Mouse (Mus musculus) ovary, postnatal 10 days (tissue): ENCODE measurements around the gene Nol4l.

Source experiments
- DNase-seq: peaks from one replicate; pipeline ENCODE4 v3.0.0; 2022; ENCODE audit warnings: low spot score

The Nol4l gene

DNA sequence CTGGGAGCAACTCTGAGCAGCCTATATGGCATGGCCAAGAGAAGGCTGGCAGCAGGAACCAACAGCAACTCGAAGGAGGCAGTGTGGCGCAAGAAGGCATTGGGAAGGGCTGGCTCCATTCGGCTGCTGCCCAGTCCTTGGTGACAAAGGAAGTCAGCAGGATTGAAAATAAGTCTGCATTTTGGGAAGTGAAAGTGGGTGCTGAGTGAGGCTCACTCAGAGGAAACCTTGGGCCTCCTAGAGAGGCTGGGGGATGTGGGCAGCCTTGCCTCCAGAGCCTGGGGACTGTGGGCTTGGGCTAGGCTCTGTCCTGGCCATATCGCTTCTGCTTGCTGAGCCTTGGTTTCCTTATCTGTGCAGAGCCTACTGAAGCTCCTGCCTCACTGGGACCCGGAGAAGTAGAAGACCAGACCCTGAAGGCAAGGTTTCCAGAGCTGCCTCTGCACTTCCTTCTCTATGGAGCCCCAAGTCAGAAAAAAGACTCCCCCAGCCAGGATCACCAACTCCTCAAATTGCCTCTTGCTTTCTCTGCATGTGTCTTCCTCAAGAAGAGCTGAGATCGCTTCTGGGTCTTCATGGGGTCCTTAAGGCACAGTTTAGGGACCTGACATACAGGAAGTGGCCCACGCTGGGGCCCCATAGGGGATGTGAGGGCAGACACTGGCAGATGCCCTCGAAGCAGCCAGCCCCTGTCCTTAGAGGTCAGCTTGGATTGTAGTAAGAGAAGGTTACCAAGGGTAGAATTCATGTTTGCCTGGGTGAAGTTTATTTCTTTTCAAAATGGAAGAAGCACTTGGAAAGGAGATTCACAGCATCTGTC is 14.3 kb upstream of the Nol4l start:
- DNase-seq = no peak

DNA sequence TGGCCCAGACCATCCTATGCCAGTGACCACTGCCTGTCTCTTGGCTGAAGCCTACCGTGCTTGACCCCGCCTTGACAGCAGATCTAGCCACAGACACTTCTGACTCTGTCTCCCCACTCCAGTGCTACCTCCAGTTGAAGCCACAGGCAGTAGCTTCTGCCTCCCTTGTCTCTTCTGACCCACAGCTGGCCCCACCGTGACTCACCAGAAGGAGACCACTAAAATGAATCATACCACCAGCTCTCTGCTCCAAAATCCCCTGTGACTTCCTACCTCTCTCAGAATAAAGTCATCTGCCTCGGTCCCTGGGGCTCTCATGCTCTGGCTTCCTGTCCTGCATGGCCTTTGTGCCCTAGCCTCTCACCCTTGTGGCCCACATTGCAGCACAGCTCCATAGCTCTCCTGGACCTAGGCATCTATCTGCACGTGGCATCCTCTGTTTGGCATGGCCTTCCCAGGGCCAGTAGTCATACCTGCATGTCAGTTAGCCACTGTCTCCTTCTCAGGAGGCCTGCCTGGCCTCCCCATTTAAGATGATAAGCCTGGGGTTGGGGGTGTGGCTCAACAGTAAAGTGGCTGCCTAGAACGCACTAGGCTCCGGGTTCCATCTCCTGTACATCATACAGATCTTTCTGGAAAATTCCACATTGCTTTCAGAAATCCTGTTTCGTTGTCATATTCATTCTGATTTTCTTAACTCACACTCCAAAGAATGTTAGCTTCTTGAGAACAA is 13.3 kb upstream of the Nol4l start:
- DNase-seq = no peak

DNA sequence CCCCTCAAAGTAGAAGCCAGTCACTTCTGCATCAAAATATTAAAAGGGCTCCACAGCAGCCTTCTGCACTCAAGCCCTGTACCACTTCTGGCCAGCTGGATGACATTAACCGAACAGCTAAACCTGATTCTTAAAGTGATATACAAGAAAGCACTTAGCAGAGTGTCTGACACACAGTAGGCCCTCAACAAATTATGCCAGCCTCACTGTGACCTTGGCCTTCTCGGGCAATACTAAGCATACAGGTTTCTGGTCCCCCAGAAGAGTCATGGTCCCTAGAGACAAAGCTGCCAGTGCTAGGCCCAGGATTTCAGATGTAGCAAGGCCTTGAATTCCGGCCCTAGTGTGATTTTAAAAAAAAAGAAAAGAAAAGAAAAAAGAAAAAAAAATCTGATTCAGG is 9.1 kb upstream of the Nol4l start:
- DNase-seq = no peak

DNA sequence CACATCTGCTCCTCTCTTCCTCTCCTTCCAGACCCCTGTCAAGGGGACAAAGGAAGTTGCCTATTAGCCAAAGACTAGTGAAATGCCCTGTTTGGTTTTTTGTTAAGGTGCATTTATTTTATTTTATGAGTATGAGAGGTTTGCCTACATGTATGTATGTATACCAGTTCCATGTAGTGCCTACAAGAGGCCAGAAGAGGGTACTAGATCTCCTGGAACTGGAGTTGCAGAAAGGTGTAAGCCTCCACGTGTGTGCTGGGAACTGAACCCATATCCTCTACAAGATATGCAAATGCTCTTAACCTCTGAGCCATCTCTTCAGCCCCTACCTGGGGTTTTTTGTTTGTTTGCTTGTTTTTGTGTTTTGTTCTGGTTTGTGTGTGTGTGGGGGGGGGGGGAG is 4.2 kb upstream of the Nol4l start:
- no peak for DNase-seq

DNA sequence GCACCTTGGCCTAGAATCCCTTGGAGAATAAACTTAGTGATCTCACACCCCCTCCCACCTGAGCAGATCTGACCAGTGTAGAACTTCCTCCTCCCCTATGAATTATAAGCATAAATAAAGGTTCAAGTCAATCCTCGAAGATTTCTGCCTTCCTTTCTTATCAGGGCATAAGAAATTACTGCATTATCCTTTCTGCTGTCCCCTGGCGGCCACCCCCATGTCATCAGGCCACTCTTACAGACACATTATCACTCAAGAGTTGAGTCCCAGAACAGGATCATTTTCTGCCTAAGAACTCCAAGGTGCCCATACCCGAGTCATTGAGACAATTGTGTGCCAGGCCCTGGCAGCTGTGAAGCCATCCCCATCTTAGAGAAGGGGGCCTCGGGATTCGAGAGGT is 1.2 kb upstream of the Nol4l start:
- no peak for DNase-seq

DNA sequence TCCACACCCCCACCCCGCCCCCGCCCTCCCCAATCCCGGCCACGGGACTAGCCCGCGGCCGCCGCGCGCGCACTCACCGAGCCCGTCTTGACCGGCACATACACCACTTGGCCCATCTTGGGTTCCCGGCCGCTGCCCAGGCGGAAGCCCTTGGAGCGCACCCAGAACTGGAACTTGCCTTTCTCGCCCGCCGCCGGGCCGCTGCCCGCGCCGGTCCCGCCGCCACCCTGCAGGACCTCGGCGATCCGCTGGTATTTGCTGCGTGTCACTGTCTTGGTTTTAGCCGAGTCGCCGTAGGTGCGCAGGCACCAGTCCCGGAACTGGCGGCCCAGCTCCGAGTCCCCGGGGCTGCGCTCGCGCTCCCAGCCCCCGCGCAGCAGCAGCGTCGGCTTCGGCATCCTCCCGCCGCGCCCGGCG is 398 bp downstream of the Nol4l start:
- no peak for DNase-seq

DNA sequence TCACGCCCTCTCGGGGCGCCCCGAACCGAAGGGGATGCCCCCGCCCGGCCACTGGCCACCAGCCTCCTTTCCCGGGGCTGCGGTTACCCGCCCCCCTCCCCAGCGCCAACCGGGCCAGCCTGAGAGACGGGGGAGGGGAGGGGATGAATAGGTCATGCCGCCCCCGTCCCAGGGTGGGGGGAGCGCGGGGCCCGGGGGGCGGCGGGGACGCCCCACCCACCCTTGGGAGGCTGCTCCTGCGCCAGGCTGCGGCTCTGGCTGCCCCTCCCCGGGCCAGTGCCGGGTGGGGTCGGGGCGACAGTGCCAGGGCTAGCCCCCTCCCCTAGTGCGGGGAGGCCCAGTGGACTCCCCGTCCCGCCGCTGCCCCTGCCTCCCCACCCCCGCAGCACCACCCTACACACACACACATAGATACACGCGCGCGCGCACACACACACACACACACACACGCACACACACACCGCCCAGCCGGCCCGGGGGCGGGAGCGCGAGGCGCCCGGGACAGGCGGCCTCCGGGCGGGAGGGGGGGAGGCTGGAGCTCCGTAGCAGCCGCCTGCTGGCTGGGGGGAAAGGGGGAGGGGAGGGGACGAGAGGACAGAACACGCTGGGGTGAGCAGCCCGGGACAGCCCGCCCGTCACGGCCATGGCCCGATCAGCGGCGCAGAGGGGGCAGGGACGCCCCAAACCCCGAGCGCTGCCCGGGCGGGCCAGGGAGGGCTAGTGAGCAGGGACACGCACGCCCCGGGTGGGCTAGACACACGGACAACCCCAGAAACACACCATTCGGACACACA is 1.0 kb downstream of the Nol4l start:
- DNase-seq = no peak

DNA sequence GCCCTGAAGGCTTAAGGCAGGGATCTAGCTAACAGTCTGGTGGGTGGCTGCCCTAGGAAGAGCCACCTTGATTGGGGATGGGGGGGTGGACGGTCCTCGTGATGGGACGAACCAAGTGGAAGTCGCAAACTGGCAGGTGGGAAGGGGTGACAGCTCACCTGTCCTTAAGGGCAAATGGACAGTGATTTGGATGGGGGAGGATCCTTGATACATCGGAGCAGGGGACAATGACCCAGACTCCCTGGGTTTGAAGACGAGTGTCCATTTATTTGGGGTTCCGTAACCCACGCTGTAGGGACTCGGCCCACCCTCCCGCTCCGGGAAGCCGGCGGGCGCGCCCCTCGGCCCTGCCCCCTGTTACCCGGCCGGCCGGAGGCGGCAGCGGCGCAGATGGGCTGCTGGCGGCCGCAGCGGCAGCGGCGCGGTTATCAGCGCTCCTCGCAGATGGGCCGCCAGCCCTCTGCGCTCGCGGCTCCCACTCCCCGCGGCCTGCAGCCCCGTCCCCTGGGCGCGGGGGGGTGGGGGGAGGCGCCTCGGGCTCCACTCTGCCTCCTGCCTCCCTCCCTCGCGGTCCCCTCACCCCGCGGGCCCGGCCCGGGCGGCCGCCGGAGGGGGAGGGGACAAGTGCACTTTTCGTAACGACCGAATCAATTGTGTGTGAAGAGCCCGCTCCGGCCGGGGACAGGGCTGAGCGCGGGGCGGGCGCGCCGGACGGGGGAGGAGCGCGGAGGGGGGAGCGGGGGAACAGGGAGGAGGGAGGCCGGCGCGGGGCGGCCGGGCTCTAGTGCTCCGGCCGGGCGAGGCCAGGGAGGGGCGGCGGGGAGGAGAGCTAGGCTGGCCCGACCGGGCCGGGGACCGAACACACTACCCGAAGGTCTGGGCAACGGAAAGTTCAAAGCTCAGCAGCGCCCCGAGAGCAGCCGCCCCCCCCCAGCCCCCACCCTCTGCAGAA is 1.9 kb downstream of the Nol4l start:
- DNase-seq = no peak

DNA sequence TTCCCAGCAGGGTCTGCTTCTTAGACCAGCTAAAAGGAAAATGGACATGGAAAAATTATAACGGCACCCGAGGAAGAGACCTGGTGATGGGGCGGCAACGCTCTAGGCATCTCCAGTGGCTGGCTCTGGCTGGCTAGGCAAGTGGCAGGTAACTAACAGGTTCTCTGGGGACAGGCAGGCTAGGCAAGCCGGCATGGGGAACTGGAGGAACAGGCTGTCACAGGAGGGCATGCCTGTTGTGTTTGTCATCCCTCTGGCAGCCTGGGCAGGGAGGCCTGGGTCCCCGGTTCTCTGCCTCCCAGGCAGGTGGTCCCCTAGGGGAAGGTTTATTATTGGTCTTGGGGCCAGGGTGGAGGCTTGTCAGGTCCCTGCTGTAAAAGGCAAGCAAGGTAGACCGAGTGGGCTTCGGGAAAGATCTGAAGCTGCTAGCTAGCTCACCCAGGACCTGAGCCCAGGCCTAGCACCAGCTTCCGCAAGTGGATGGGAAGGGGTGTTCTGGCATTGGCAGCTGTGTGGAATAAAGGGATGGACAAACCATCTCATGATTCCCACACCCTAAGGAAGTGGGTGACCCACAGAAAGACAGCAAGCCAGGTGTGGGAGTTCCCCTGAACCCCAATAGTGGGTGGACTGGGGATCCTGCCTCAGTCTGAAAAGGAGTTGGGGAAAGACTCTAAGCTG is 2.8 kb downstream of the Nol4l start:
- DNase-seq = no peak

DNA sequence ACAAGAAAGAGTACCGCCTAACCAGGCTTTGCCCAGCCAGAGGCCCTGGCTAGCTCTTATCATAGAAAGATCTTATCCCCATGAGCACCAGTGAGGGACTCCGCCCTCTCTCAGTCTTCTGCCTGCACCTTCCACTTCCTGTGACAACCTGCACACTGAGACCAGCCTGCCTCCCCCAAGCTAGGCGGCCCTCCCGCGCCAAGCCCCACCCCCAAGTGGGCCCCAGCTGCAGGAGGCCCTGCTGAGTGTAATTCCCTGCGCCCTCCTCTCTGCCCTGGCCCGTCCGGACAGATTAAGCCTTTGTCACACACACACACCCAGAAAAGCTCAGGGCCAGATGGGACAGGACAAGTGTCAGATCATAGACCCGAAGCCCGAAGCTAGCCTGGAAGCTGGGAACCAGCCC is 3.9 kb downstream of the Nol4l start:
- DNase-seq = no peak

DNA sequence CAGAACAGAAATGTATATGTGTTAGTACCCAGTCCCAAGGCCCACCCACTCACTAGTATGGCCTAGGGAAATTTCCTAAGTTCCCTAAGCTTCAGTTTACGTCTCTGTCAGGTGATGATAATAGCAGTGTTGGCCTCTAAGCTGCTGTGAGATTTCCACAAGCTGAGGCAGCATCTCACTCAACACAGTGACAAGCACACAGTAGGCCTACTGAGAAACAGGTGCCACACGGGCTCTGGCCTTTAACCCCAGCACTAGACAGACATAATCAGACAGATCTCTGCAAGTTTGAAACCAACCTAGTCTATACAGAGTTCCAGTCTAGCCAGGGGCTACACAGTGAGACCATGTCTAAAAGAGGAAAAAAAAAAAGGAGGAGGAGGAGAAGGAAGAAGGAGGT is 5.0 kb downstream of the Nol4l start:
- DNase-seq = no peak

DNA sequence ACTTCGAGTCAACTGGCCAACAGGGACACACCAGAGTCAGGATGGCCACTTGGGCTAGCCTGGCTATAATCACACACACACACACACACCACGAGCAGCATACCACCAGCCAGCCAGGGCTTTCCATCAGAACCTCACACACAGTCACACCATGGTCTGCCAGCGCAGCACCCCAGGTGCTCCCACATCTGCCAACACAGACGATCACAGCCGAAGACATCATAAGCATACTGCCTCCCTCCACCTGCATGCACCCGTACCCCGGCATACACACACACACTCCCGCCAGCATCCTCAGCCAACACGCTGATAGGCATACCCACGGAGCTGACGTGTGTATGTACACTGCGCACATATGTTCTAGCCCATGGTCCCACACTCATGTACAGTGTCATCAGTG is 6.1 kb downstream of the Nol4l start:
- DNase-seq = no peak

DNA sequence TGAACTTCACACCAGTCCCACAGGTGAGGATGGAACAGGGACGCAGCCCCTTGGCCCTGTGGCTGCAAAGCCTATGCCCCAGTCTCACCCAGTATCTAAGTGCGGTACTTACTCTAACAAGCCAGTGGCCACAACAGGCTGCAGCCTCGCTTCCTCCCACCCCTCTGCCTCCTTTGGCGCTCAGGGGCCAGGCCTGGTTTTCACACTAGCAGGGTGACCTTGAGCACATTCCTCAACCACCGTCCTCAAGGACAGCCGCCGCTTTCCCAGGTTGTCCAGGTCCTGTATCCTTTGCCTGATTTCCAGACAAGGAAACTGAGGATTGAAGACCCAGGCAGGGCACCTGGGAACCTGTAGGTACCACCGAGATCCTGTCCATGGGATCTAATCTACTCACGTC is 6.6 kb downstream of the Nol4l start:
- no peak for DNase-seq

DNA sequence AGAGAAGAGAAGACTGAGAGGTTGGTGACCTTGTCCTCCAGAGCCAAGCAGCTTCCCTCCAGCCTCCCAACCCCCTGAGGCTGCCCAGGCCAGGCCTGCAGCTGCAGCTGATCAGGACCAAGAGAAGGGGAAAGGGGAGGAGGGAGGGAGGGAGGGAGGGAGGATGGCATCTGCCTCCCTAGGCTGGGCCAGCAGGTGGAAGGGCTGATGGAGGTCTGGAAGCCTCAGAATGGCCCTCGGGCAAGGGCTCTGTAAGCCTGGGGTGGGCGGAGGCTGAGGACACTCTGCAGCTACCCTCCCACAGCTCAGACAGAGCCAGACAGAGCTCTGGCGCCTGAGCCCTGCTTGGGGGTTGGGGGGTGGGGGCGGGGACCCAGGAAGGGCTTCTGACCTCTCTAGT is 7.5 kb downstream of the Nol4l start:
- no peak for DNase-seq

DNA sequence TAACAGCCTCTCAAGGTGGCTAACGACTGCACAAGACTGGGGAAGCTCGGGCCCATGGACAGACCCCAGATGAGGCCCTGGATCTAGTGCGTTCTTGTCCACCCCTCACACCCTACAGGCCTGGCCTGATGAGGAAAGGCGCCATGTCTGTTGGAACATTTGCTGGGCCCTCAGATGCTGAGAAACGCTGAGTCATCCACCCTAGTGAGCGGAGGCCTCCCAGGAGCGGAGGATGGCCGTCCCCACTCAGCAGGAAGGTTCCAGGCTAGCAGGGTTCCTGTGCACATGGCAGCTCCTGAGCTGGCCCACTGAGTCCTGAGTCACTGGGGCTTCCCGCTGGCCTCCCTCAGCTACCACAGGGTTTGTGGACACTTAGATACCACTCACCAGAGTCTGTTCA is 9.7 kb downstream of the Nol4l start:
- DNase-seq = no peak

DNA sequence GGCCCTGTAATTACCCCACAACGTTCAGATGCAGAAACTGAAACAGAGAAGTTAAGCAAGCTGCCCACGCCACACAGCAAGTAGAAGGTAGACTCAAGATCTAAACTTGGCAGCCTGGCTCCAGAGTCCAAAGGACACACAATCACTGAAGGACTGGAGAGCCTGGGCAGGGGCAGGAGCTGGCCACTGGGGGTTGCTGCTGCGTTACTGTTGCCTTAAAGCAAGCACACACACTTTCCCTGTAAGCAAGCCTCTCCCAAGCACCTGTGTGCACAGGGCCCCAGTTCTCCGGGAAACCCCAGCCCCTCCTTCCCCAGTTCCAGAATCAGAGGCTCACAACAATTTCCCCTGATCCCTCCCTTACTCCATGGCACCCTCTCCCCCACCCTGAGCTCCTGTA is 12.8 kb downstream of the Nol4l start:
- no peak for DNase-seq

DNA sequence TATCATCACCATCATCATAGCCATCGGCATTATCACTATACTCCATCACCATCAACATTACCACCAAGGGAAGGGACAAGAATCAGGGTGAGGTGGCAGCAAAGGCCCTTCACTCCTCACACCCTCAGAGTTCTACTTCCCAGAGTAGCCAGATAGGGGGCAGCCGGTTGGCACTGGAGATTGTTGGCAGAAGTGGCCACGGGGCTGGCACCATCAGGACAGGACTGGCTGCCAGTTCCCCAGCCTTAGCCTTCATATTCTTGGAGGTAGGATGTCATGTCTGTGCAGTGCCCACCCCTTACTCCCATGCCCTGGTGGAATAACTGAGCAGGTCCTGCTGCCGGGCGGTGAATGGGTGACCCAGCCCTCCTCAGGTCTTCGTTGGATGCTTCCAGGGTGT is 14.2 kb downstream of the Nol4l start:
- DNase-seq = no peak

DNA sequence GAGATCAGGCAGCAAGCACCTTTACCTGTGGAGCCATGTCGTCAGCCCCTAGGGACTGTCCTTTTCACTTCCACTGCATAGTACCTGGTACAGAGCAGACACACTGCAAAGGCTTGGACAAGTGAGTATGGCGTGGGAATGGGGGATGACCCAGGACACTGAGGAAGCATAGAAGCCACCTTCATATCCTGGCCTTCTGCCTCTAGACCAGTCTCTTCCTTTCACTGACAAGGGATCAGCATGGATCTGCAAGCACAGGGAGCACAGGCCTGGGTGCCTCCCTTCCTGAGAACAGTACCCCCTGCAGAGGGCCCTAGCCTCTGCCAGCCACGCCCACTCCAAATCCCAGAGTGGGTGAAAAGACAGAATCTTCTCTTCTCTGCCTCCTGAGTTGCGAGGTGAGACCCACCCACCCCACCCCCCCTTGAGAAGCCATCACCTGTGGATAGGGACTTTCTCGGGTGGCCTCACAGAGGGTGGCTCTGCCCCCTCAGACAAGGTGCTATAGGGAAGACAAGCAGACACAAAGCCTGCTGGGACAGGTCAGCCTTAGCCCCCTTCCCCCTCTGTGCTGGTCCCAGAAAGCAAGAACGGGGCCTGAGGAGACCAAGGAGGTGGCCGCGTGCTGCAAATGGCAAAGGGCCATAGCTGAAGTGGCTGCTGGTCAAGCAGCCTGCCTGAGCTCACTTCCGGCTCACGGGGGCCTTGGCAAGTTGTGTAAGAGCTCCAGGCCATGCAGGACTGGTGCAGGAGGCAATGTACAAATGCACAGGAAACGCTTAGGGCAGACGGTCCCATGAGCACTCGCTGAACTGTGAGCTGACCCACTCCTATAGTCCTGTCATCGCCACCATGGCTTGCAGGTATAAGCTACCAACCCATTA is 15.0 kb downstream of the Nol4l start:
- no peak for DNase-seq

DNA sequence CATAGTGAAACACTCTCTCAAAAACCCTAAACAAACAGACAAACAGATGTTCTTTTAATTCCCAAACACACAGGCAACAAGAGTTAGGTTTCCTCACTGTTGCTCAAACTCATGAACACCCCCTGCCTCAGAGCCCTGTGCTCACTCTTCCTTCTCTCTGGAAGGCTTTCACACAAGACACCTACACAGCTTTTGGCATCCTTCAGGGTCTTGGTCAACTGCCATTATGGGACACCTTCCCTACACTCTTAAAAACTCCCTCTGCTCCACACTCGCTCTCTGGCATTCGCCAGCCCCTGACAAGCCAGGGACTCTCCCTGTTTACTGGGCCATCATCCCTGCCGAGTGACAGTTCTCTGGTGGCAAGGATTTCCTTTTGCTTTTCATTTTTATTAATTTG is 15.8 kb downstream of the Nol4l start:
- no peak for DNase-seq
